Mouse (Mus musculus) layer of hippocampus, postnatal 10 days (tissue): ENCODE measurements around the gene Gpnmb. TPM values are rescaled to one million over a fixed set of nuclear protein-coding genes. Genes with fewer than 3 reads are reported as not detected.

Experiments used
- DNase-seq, 2 experiments: peaks; one replicate each; pipeline ENCODE4 v3.0.0; 2021; ENCODE audit warnings: low spot score in 2 of 2
- total RNA-seq, 2 experiments: library from RNA; stranded (reverse); gene quantifications; 2 replicates each; pipeline ENCODE4 v1.2.3; 2021

The Gpnmb gene
- total RNA-seq, 2 experiments from 2014 or later: 0.53 to 0.58 TPM

GRCm38 (mm10) chr6:49031230-49031629 lies 5.1 kb upstream of the Gpnmb start:
- no peak for DNase-seq

- no peak for DNase-seq
Measured at GRCm38 (mm10) chr6:49032783-49033182, 3.6 kb upstream of the Gpnmb start.

GRCm38 (mm10) chr6:49037268-49037662 lies 919 bp downstream of the Gpnmb start:
- no peak for DNase-seq

- peak; percentile 73 to 78 for DNase-seq
Measured at GRCm38 (mm10) chr6:49039470-49040180, 3.3 kb downstream of the Gpnmb start.

GRCm38 (mm10) chr6:49046502-49046901 lies 10.2 kb downstream of the Gpnmb start:
- DNase-seq: no peak

- DNase-seq: no peak
Measured at GRCm38 (mm10) chr6:49046976-49047375, 10.6 kb downstream of the Gpnmb start.

- DNase-seq: no peak
Measured at GRCm38 (mm10) chr6:49047848-49048247, 11.5 kb downstream of the Gpnmb start.

GRCm38 (mm10) chr6:49048395-49048794 lies 12.0 kb downstream of the Gpnmb start:
- DNase-seq: no peak

GRCm38 (mm10) chr6:49050677-49051410 lies 14.5 kb downstream of the Gpnmb start:
- DNase-seq: no peak

- DNase-seq: no peak
Measured at GRCm38 (mm10) chr6:49052191-49052590, 15.8 kb downstream of the Gpnmb start.

- no peak for DNase-seq
Measured at GRCm38 (mm10) chr6:49055256-49055733, 18.9 kb downstream of the Gpnmb start.

- DNase-seq: no peak
Measured at GRCm38 (mm10) chr6:49056009-49056408, 19.7 kb downstream of the Gpnmb start.

GRCm38 (mm10) chr6:49057053-49058021 lies 21.0 kb downstream of the Gpnmb start:
- peak; percentile 82 to 84 for DNase-seq

GRCm38 (mm10) chr6:49068361-49068760 lies 32.0 kb downstream of the Gpnmb start:
- DNase-seq: no peak

GRCm38 (mm10) chr6:49073304-49074116 lies 37.2 kb downstream of the Gpnmb start, which contains the start of gene Malsu1:
TSS of gene Malsu1 (plus strand) at chr6:49073795.
- DNase-seq: peak; percentile 94 to 95

GRCm38 (mm10) chr6:49074117-49074490 lies 37.8 kb downstream of the Gpnmb start:
- no peak for DNase-seq

GRCm38 (mm10) chr6:49077894-49078293 lies 41.5 kb downstream of the Gpnmb start:
- DNase-seq: no peak

GRCm38 (mm10) chr6:49079313-49079712 lies 43.0 kb downstream of the Gpnmb start:
- DNase-seq: no peak

GRCm38 (mm10) chr6:49083008-49083407 lies 46.7 kb downstream of the Gpnmb start:
- no peak for DNase-seq

GRCm38 (mm10) chr6:49094968-49095367 lies 58.6 kb downstream of the Gpnmb start:
- DNase-seq: no peak
